Mouse (Mus musculus): ENCODE results near the gene Abi3bp.

GRCm38 (mm10) chr16:56475676-56476075, 2.0 kb upstream of the Abi3bp start:
- TF ChIP-seq POLR2A (IDR thresholded peaks at IDR 0.05; ENCODE audit: extremely low read depth, insufficient read depth, low read length), result no peak
- TF ChIP-seq CTCF (IDR thresholded peaks at IDR 0.05; ENCODE audit: extremely low read depth, insufficient read depth, low read length), result no peak
